Mouse (Mus musculus) kidney, embryonic 16.5 days (tissue): ENCODE results near the gene Olfr324. TPM values are rescaled to one million over a fixed set of nuclear protein-coding genes. Genes with fewer than 3 reads are reported as not detected.

Experiments used
- ATAC-seq: fragments of 200-750 bp; cut with Nextera tagmentation; 2 replicates; pipeline ENCODE4 v1.8.0; 2017; ENCODE audit warnings: moderate TSS enrichment; ENCODE audit not compliant: low FRiP score, low TSS enrichment
- H3K27ac ChIP-seq: fragments of 300-500 bp; sonication (generic); 2 replicates; pipeline ENCODE4 v1.5.1; 2014; ENCODE audit warnings: low read length
- H3K27me3 ChIP-seq: fragments of 300-500 bp; sonication (generic); 2 replicates; pipeline ENCODE4 v1.6.1; 2014; ENCODE audit warnings: low read length, control low read depth, mixed read lengths; ENCODE audit not compliant: insufficient read depth
- H3K36me3 ChIP-seq: fragments of 300-500 bp; sonication (generic); 2 replicates; pipeline ENCODE4 v1.6.1; 2014; ENCODE audit warnings: low read length, control low read depth, mixed read lengths; ENCODE audit not compliant: insufficient read depth
- H3K4me1 ChIP-seq: fragments of 300-500 bp; sonication (generic); 2 replicates; pipeline ENCODE4 v1.6.1; 2014; ENCODE audit warnings: low read length, control low read depth, mixed read lengths; ENCODE audit not compliant: insufficient read depth
- H3K4me2 ChIP-seq: fragments of 300-500 bp; sonication (generic); replicated peaks from 2 replicates; pipeline ENCODE4 v1.6.1; 2014; ENCODE audit warnings: low read depth, low read length
- H3K4me3 ChIP-seq: fragments of 300-500 bp; sonication (generic); 2 replicates; pipeline ENCODE4 v1.5.1; 2014; ENCODE audit warnings: mild to moderate bottlenecking, low read length
- H3K9ac ChIP-seq: fragments of 300-500 bp; sonication (generic); replicated peaks from 2 replicates; pipeline ENCODE4 v1.6.1; 2014; ENCODE audit warnings: low read length
- H3K9me3 ChIP-seq: fragments of 300-500 bp; sonication (generic); 2 replicates; pipeline ENCODE4 v1.6.1; 2016; ENCODE audit warnings: low read length, control low read depth
- WGBS: fragments of 180-500 bp; shearing (Covaris S2); extraction: QIAGEN DNeasy Blood & Tissue Kit; methylation state at CpG from one replicate; pipeline ENCODE4 v1.1.7; 2014; 5-methylcytosine and 5-hydroxymethylcytosine counted together
- polyA plus RNA-seq: library from polyadenylated mRNA; unstranded; fragments of >200 nt; fragmentation: Nextera tagmentation; extraction: Ambion mirVana; gene quantifications from 2 replicates; pipeline ENCODE4 v1.2.1, GENCODE M21; 2015

The Olfr324 gene
- polyA plus RNA-seq, 1 experiment from 2014 or later, result not detected

- Histone ChIP-seq H3K36me3 (no peaks in the 10 kb centered on the region), H3K9me3 (no peaks in the 10 kb centered on the region), H3K9ac (no peak overlapping the region), H3K4me1 (no peaks in the 10 kb centered on the region), H3K4me3 (no peak overlapping the region), H3K4me2 (no peak overlapping the region), H3K27me3 (no peaks in the 10 kb centered on the region), H3K27ac (no peak overlapping the region)
- WGBS, result 57% methylated on average over 4 of the region's 4 CpGs
- no peak for ATAC-seq
Measured at GRCm38 (mm10) chr11:58626146-58626545, 31.2 kb downstream of the Olfr324 start.

GRCm38 (mm10) chr11:58630401-58630800 is 35.5 kb downstream of the Olfr324 start, which contains the start of gene Olfr323:
Gene Olfr323 (minus strand): TSS chr11:58630501.
- H3K9ac ChIP-seq, result no peak within 1 kb of the TSS
- H3K4me2 ChIP-seq, result no peak within 1 kb of the TSS
- WGBS, result 73% methylated on average over 5 of the region's 5 CpGs
- H3K4me1 ChIP-seq, result no peaks in the 10 kb centered on the region
- ATAC-seq, result no peak
- no peaks in the 10 kb centered on the region for H3K9me3 ChIP-seq
- no peak within 1 kb of the TSS for H3K27ac ChIP-seq
- no peaks in the 10 kb centered on the region for H3K36me3 ChIP-seq
- no peak within 1 kb of the TSS for H3K4me3 ChIP-seq
- no peaks in the 10 kb centered on the region for H3K27me3 ChIP-seq

- ATAC-seq, result no peak
- no peak overlapping the region for H3K9ac ChIP-seq
- H3K4me1 ChIP-seq, result no peaks in the 10 kb centered on the region
- 0 out of 2 replicates have a peak, but pooled peaks cover 7% of the 10 kb centered on the region for H3K27me3 ChIP-seq
- H3K9me3 ChIP-seq, result no peaks in the 10 kb centered on the region
- no peak overlapping the region for H3K4me2 ChIP-seq
- H3K4me3 ChIP-seq, result no peak overlapping the region
- 68% methylated on average over 4 of the region's 4 CpGs for WGBS
- no peaks in the 10 kb centered on the region for H3K36me3 ChIP-seq
- H3K27ac ChIP-seq, result no peak overlapping the region
Measured at GRCm38 (mm10) chr11:58634878-58635277, 40.0 kb downstream of the Olfr324 start.

GRCm38 (mm10) chr11:58636376-58636977 is 41.6 kb downstream of the Olfr324 start:
- Histone ChIP-seq H3K36me3 (no peaks in the 10 kb centered on the region), H3K27me3 (0 out of 2 replicates have a peak, but pooled peaks cover 13% of the 10 kb centered on the region), H3K4me2 (no peak overlapping the region), H3K4me1 (peaks cover 2% of the 10 kb centered on the region; the same call in 1 of the 2 replicates), H3K9me3 (no peaks in the 10 kb centered on the region), H3K27ac (no peak overlapping the region), H3K4me3 (no peak overlapping the region), H3K9ac (no peak overlapping the region)
- ATAC-seq, result no peak
- WGBS, result 13% methylated on average over 3 of the region's 4 CpGs

- peaks cover 16% of the 10 kb centered on the region; the same call in 1 of the 2 replicates for H3K27me3 ChIP-seq
- no peak for ATAC-seq
- no peak overlapping the region for H3K4me2 ChIP-seq
- H3K9ac ChIP-seq, result no peak overlapping the region
- H3K4me3 ChIP-seq, result no peak overlapping the region
- no peaks in the 10 kb centered on the region for H3K9me3 ChIP-seq
- peaks cover 2% of the 10 kb centered on the region; the same call in 1 of the 2 replicates for H3K4me1 ChIP-seq
- no peak overlapping the region for H3K27ac ChIP-seq
- H3K36me3 ChIP-seq, result no peaks in the 10 kb centered on the region
- WGBS, result 37% methylated on average over 7 of the region's 7 CpGs
Measured at GRCm38 (mm10) chr11:58638176-58638701, 43.3 kb downstream of the Olfr324 start.

- Histone ChIP-seq H3K9ac (peak within 1 kb of the TSS; percentile 37), H3K27me3 (peaks cover 16% of the 10 kb centered on the region; the same call in 1 of the 2 replicates), H3K4me3 (peak within 1 kb of the TSS; percentile 36), H3K27ac (no peak within 1 kb of the TSS), H3K36me3 (no peaks in the 10 kb centered on the region), H3K4me2 (peak within 1 kb of the TSS; percentile 57), H3K9me3 (no peaks in the 10 kb centered on the region), H3K4me1 (peaks cover 2% of the 10 kb centered on the region; the same call in 1 of the 2 replicates)
- 2% methylated on average over 34 of the region's 34 CpGs for WGBS
- peak; percentile 42; the same call in 1 of the 2 replicates for ATAC-seq
Measured at GRCm38 (mm10) chr11:58640272-58640867, 45.5 kb downstream of the Olfr324 start, which contains the start of gene Trim58. Gene Trim58 (plus strand): TSS chr11:58640465.

- peaks cover 16% of the 10 kb centered on the region; the same call in 1 of the 2 replicates for H3K27me3 ChIP-seq
- no peaks in the 10 kb centered on the region for H3K36me3 ChIP-seq
- H3K9me3 ChIP-seq, result no peaks in the 10 kb centered on the region
- H3K4me1 ChIP-seq, result peaks cover 2% of the 10 kb centered on the region; the same call in 1 of the 2 replicates
- 0 out of 2 replicates have a peak, but pooled peaks have one; percentile 2 for ATAC-seq
- H3K4me3 ChIP-seq, result peak overlapping the region; percentile 36; the same call in 1 of the 2 replicates
- H3K9ac ChIP-seq, result no peak overlapping the region
- H3K4me2 ChIP-seq, result peak overlapping the region; percentile 57
- WGBS, result 27% methylated on average over 14 of the region's 14 CpGs
- H3K27ac ChIP-seq, result no peak overlapping the region
Measured at GRCm38 (mm10) chr11:58641057-58641456, 46.1 kb downstream of the Olfr324 start.

- H3K4me3 ChIP-seq, result no peak overlapping the region
- WGBS, result 89% methylated on average over 13 of the region's 13 CpGs
- H3K9me3 ChIP-seq, result no peaks in the 10 kb centered on the region
- no peak overlapping the region for H3K27ac ChIP-seq
- H3K9ac ChIP-seq, result no peak overlapping the region
- no peak overlapping the region for H3K4me2 ChIP-seq
- ATAC-seq, result no peak
- peaks cover 16% of the 10 kb centered on the region; the same call in 1 of the 2 replicates for H3K27me3 ChIP-seq
- H3K4me1 ChIP-seq, result peaks cover 2% of the 10 kb centered on the region; the same call in 1 of the 2 replicates
- H3K36me3 ChIP-seq, result no peaks in the 10 kb centered on the region
Measured at GRCm38 (mm10) chr11:58641638-58642358, 46.9 kb downstream of the Olfr324 start.

- ATAC-seq, result no peak
- 38% methylated on average over 6 of the region's 6 CpGs for WGBS
- H3K27me3 ChIP-seq, result peaks cover 10% of the 10 kb centered on the region; the same call in 1 of the 2 replicates
- H3K4me1 ChIP-seq, result peaks cover 2% of the 10 kb centered on the region; the same call in 1 of the 2 replicates
- H3K9me3 ChIP-seq, result no peaks in the 10 kb centered on the region
- H3K36me3 ChIP-seq, result no peaks in the 10 kb centered on the region
- H3K27ac ChIP-seq, result no peak overlapping the region
- H3K9ac ChIP-seq, result no peak overlapping the region
- H3K4me3 ChIP-seq, result no peak overlapping the region
- no peak overlapping the region for H3K4me2 ChIP-seq
Measured at GRCm38 (mm10) chr11:58643350-58643749, 48.4 kb downstream of the Olfr324 start.
